Mouse (Mus musculus) kidney, adult 2 months (tissue): ENCODE results near the gene Disp2. TPM values are rescaled to one million over a fixed set of nuclear protein-coding genes. Genes with fewer than 3 reads are reported as not detected.

Experiments
- DNase-seq: peaks from one replicate; pipeline ENCODE4 v3.0.0; 2021
- H3K27ac ChIP-seq: fragments of 200-500 bp; 2 replicates; pipeline ENCODE4 v1.5.1; 2012; ENCODE audit warnings: low read depth, low read length, control low read depth, inconsistent platforms; ENCODE audit not compliant: insufficient read depth
- H3K27me3 ChIP-seq: fragments of 200-500 bp; replicated peaks from 2 replicates; pipeline ENCODE4 v1.6.1; 2012; ENCODE audit warnings: mild to moderate bottlenecking, moderate library complexity, low read length, inconsistent platforms; ENCODE audit not compliant: control insufficient read depth, insufficient read depth
- H3K36me3 ChIP-seq: fragments of 200-500 bp; 2 replicates; pipeline ENCODE4 v1.6.1; 2012; ENCODE audit warnings: mild to moderate bottlenecking, moderate library complexity, low read length, inconsistent platforms; ENCODE audit not compliant: control insufficient read depth, insufficient read depth
- H3K4me1 ChIP-seq: fragments of 200-500 bp; 2 replicates; pipeline ENCODE4 v1.6.1; 2011; ENCODE audit warnings: low read length; ENCODE audit not compliant: control insufficient read depth, insufficient read depth
- H3K4me3 ChIP-seq: fragments of 200-500 bp; 2 replicates; pipeline ENCODE4 v1.5.1; 2011; ENCODE audit warnings: mild to moderate bottlenecking, low read depth, low read length, control low read depth; ENCODE audit not compliant: insufficient read depth
- CTCF ChIP-seq: fragments of 200-500 bp; conservative IDR thresholded peaks from 2 replicates; pipeline ENCODE4 v1.5.1; 2011; ENCODE audit warnings: low read depth, mild to moderate bottlenecking, control low read depth, low read length, moderate library complexity, mixed read lengths; ENCODE audit not compliant: insufficient read depth, insufficient read length
- POLR2A ChIP-seq: fragments of 200-500 bp; IDR thresholded peaks from one replicate; pipeline ENCODE4 v1.6.1; 2011; ENCODE audit warnings: low read depth, low read length, control low read depth
- WGBS: fragments of 180-500 bp; shearing (Covaris S2); methylation state at CpG from one replicate; pipeline ENCODE4 v1.1.7; 2018; 5-methylcytosine and 5-hydroxymethylcytosine counted together
- polyA plus RNA-seq: library from polyadenylated mRNA; depleted of rRNA; stranded (reverse); fragments of >200 nt; gene quantifications from 2 replicates; pipeline ENCODE4 v1.2.3, GENCODE M21; 2012

Gene Disp2
- polyA plus RNA-seq, 1 experiment: 0.67 TPM

DNA sequence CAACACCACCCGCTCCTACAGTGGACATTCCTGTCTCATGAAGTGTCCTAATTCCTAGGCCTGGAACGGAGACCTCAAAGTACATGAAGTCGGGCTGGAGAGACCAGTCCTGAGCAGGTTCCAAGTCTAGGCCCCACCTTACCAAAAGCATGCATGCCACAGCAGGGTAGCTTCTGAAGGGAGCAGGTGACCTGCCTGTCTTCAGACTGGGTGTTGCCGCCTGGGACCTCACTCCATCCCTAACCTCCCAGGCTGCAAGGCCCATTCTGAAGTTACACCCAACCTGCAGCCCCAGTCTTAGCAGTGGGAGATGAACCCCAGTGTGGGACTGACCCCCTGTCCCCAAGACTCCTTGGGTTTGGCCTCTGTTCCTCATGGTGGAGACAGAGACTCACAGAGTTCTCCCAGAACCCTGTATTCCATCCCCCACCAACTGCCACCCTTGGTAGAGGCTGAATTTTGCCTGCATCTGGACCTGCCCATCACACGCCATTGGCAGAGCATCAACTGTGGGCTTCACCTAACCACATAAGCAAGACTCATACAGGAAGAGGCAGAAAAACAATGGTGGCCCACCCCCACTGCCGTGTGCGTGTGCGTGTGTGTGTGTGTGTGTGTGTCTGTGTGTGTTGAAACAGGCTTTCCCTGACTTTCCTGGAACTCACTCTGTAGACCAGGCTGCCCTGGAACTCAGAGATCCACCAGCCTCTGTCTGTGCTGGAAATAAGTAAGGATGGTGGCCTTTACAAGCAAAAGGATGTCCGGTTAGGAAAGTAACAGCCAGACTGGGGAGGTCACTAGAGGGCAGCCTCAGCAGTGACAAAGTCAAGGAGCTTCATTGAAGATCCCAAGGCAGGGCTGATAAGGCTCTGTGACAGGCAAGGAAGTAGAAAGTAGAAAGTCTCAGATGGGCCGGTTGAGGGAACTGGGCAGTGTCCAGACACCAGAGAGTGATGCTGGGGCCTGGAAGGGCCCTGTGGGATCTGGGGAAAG, 13.2 kb upstream of the Disp2 start:
- no peak overlapping the region for H3K4me3 ChIP-seq
- DNase-seq: no peak
- H3K36me3 ChIP-seq: no peaks in the 10 kb centered on the region
- peaks cover 14% of the 10 kb centered on the region; the same call in 1 of the 2 replicates for H3K4me1 ChIP-seq
- no peaks in the 10 kb centered on the region for H3K27me3 ChIP-seq
- 77% methylated on average over 10 of the region's 10 CpGs for WGBS
- H3K27ac ChIP-seq: no peak overlapping the region
- TF ChIP-seq CTCF (0 out of 2 replicates have a peak, but pooled peaks have one; percentile 14), POLR2A (no peak)

GRCm38 (mm10) chr2:118772158-118772874, 7.2 kb upstream of the Disp2 start, which contains the start of gene Phgr1:
Phgr1 (plus strand) TSS chr2:118772769.
- WGBS: 70% methylated on average over 6 of the region's 6 CpGs
- no peak within 1 kb of the TSS for H3K27ac ChIP-seq
- TF ChIP-seq POLR2A (no peak), CTCF (no peak)
- no peaks in the 10 kb centered on the region for H3K27me3 ChIP-seq
- no peak for DNase-seq
- no peaks in the 10 kb centered on the region for H3K4me1 ChIP-seq
- no peak within 1 kb of the TSS for H3K4me3 ChIP-seq
- no peaks in the 10 kb centered on the region for H3K36me3 ChIP-seq

- WGBS: 75% methylated on average over 2 of the region's 2 CpGs
- no peak overlapping the region for H3K4me3 ChIP-seq
- H3K27me3 ChIP-seq: no peaks in the 10 kb centered on the region
- TF ChIP-seq CTCF (no peak), POLR2A (no peak)
- H3K4me1 ChIP-seq: no peaks in the 10 kb centered on the region
- no peaks in the 10 kb centered on the region for H3K36me3 ChIP-seq
- no peak for DNase-seq
- no peak overlapping the region for H3K27ac ChIP-seq
These were observed 5.0 kb upstream of the Disp2 start for GRCm38 (mm10) chr2:118774536-118774935.

GRCm38 (mm10) chr2:118775396-118775795, 4.1 kb upstream of the Disp2 start:
- no peak for DNase-seq
- H3K27ac ChIP-seq: no peak overlapping the region
- WGBS: 75% methylated on average over 1 of the region's 1 CpGs
- no peak overlapping the region for H3K4me3 ChIP-seq
- no peak for TF ChIP-seq CTCF
- TF ChIP-seq POLR2A: no peak
- H3K4me1 ChIP-seq: no peaks in the 10 kb centered on the region
- no peaks in the 10 kb centered on the region for H3K36me3 ChIP-seq
- no peaks in the 10 kb centered on the region for H3K27me3 ChIP-seq

DNA sequence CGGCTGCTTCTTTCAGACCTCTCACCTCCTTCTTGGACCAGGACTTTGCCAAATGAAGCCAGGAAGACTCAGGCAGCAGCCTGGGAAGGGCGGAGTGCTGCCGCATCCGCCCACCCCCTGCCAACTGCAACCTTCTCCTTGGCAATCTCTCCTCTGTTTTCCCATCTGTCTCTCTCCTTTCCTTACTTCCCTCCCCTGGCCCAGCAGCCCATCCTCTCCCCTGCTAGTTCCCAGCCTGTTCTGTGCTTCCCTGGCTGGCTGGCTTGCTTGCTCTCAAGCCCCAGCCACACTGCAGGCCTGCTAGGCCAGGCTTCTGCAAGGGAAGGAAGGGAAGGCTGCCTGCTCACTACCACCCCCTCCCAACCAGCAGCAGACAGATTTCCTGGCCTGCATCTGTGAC, 3.7 kb upstream of the Disp2 start:
- no peaks in the 10 kb centered on the region for H3K27me3 ChIP-seq
- H3K36me3 ChIP-seq: no peaks in the 10 kb centered on the region
- TF ChIP-seq POLR2A (no peak), CTCF (no peak)
- DNase-seq: no peak
- no peaks in the 10 kb centered on the region for H3K4me1 ChIP-seq
- H3K4me3 ChIP-seq: no peak overlapping the region
- WGBS: 74% methylated on average over 4 of the region's 4 CpGs
- no peak overlapping the region for H3K27ac ChIP-seq

- no peak for TF ChIP-seq POLR2A
- no peak for TF ChIP-seq CTCF
- H3K36me3 ChIP-seq: no peaks in the 10 kb centered on the region
- WGBS: 76% methylated on average over 2 of the region's 2 CpGs
- H3K4me1 ChIP-seq: no peaks in the 10 kb centered on the region
- no peak for DNase-seq
- H3K4me3 ChIP-seq: no peak overlapping the region
- no peaks in the 10 kb centered on the region for H3K27me3 ChIP-seq
- H3K27ac ChIP-seq: no peak overlapping the region
These were observed 3.2 kb upstream of the Disp2 start for GRCm38 (mm10) chr2:118776295-118776694.

DNA sequence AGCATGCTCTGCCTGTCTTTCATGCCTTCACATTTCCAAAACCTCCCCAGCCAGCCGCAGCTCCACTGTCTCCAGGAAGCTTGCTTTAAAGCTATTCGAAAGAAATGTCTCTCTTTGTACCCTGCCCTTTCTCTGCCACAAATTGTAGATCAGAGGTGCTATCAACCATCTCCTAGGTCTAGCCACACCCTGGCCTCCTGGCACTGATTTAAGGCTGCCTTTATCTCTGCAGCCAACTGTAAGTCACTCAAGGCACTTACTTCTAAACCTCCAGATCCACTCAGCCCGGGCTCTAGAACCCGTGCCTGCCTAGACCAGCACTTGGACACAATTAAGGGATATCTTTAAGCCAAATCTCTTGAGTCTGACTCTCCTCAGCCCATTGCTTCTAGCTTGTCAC, 1.1 kb upstream of the Disp2 start:
- WGBS: 82% methylated on average over 4 of the region's 4 CpGs
- no peaks in the 10 kb centered on the region for H3K27me3 ChIP-seq
- TF ChIP-seq POLR2A (no peak), CTCF (no peak)
- H3K27ac ChIP-seq: no peak overlapping the region
- no peaks in the 10 kb centered on the region for H3K36me3 ChIP-seq
- H3K4me1 ChIP-seq: no peaks in the 10 kb centered on the region
- no peak for DNase-seq
- H3K4me3 ChIP-seq: no peak overlapping the region
